Mouse (Mus musculus) cerebellum, postnatal 4 days (tissue): ENCODE measurements at regions not wholly inside any gene's neighbourhood (a gene's known extent, or its start where the extent isn't known, plus 50 kb on each side); places are given as distances from the start of the nearest gene placed in this dataset.
A peak's percentile ranks its signal among the peaks of the same experiment; 100 is the strongest.

Experiments used
- DNase-seq, 2 experiments: peaks; one replicate each; pipeline ENCODE4 v3.0.0; 2022; ENCODE audit warnings: low spot score in 2 of 2, mixed read lengths in 1 of 2

GRCm38 (mm10) chr1:176683146-176683545 is 130.7 kb downstream of the Cep170 start:
- peak in 1 of 2 experiments; percentile 54 for DNase-seq

GRCm38 (mm10) chr1:176681971-176682370 is 131.9 kb downstream of the Cep170 start:
- peak in 1 of 2 experiments; percentile 56 for DNase-seq

GRCm38 (mm10) chr1:176675184-176675583 is 138.7 kb downstream of the Cep170 start:
- DNase-seq = no peak

GRCm38 (mm10) chr1:176671081-176671480 is 142.8 kb downstream of the Cep170 start:
- DNase-seq = no peak

DNA sequence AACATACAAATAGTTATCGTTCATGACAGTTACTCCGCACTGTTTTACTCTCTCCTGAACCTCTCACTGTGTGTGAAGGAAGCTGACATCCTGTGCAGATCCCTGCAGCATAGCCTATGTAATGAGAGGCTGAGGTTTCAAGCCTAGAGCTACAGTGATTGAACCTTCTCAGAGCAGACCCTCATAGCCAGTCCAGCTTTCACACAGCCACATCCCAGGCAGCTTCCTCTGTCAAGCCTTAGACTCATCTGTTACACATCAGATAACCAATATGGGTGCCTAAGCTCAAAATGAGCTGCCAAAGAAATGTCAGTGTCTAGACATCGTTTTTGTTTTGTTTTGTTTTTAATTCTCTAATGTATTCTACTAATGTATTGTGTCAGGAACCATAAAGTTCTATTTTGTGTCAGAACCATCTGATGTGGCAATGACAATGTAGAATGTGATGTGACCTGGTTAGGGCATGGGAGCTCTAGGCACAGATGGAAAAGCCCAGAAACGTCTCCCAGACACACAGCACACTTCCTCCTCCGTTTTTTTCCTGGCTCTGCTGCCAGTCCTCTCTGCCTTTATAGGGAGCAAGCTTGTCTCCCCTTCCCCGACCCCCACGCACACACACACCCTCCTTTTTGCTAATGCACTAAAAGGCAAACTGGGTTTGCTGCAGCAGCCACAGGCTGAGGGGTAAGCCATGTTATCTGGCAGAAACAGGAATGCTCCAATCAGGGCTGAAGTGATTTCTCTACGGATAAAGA is 146.1 kb downstream of the Cep170 start:
- no peak for DNase-seq

GRCm38 (mm10) chr1:176660286-176660685 is 153.6 kb downstream of the Cep170 start:
- no peak for DNase-seq

DNA sequence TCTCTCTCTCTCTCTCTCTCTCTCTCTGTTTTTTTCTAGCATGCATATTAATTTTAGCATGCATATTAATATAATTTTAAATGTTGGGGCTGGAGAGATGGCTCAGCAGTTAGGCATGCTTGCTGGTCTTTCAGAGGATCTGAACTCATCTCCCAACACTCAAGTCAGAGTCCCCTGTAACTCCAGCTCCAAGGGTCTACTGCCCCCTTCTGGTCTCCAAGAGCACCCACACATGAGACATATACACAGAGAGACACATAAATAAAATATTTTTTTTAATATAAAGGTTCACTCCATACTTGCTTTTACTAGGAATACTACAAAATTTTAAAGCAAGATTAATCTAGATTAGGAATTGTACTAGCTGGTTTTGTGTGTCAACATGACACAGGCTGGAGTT is 155.2 kb downstream of the Cep170 start:
- DNase-seq = no peak

DNA sequence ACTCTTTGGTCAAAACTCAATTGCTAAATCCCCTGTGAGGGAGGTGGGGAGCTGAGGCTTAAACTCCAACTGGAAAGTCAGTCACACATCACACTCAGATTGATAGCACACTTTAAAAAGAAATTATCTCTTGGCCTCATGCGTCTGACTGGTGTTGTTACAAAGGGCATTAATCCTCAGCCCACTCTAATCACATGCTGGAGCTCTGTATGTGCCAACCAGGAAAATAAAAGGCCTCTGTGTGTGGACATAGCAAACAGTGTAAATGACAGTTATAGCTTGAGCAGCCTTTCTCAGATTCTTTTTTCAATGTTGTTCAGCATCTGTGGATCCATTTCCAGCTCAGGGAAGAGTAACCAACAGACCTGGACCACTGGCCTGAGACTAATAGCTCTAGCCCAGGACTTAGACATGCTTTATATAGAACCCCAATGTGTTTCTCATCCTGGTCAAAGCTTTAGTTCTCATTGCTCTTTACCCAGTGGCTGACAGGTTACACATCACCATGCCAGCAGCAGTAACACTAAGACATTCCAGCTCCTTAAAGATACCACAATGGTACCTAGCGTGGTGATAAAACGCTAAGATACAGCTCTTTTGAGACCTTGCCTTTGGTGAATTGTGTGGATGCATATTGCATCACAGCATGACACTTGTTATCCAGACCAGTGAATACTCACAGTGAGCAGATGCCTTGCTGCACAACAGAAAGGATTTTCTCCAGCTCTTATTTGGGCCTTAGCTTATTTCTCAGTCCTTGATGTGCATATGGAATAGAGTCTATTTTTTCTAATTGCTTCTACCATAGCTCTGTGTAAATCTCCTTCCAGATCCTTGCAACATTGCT is 158.2 kb downstream of the Cep170 start:
- DNase-seq = no peak

GRCm38 (mm10) chr1:176644248-176644647 is 169.6 kb downstream of the Cep170 start:
- no peak for DNase-seq

GRCm38 (mm10) chr1:176623171-176623570 is 190.7 kb downstream of the Cep170 start:
- no peak for DNase-seq

GRCm38 (mm10) chr1:176622213-176622612 is 191.7 kb downstream of the Cep170 start:
- no peak for DNase-seq

GRCm38 (mm10) chr1:176621285-176621684 is 192.6 kb downstream of the Cep170 start:
- no peak for DNase-seq

- DNase-seq = no peak
These were observed 195.0 kb downstream of the Cep170 start for GRCm38 (mm10) chr1:176618896-176619295.

DNA sequence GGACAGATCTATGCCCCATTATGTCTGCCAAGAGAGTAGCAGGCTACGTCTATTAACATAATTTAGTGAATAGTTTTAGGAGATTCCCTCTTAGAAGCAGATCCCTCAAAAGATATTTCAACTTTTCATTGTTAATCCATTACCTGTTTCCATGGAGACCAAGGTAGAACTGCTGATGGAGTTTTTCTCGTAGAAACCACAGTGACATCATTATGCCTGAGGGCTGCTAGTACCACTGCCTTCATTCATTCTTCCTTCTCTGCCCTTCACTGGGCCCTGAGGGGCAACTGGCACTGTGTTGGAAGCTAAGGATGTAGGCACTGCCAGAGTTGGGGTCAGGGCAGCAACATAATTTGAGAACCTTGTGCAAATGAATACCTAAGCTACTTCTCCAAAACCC is 198.2 kb downstream of the Cep170 start:
- no peak for DNase-seq

- no peak for DNase-seq
These were observed 219.6 kb downstream of the Cep170 start for GRCm38 (mm10) chr1:176594312-176594711.

- DNase-seq = no peak
These were observed 225.7 kb downstream of the Cep170 start for GRCm38 (mm10) chr1:176588144-176588543.

- DNase-seq = no peak
These were observed 240.2 kb downstream of the Cep170 start for GRCm38 (mm10) chr1:176573703-176574102.

- DNase-seq = no peak
These were observed 255.1 kb downstream of the Cep170 start for GRCm38 (mm10) chr1:176558457-176559415.

DNA sequence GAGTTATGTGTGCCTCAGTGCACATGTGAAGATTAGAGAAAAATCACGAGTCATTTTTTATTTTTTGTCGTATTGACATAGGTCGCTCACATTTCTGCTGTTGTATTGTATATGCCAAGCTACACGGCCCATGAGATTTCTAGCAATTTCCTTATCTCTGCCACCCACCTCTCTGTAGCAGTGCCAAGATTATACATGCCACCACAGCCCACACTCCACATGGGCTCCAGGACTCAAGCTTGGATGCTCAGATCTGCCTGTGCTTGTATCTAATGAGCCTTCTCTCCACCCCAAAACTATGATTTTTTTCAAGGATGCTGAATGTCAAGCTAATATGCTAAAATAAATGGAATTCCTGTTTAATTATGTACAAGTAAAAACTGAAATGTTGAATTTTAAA is 259.3 kb upstream of the Pld5 start:
- DNase-seq = no peak

- DNase-seq = no peak
These were observed 253.9 kb upstream of the Pld5 start for GRCm38 (mm10) chr1:176529037-176529436.

- no peak for DNase-seq
These were observed 236.4 kb upstream of the Pld5 start for GRCm38 (mm10) chr1:176511467-176511866.

GRCm38 (mm10) chr1:176505441-176505840 is 230.3 kb upstream of the Pld5 start:
- no peak for DNase-seq
